Mouse (Mus musculus): ENCODE data around the gene Rnf167. TPM values are rescaled to one million over a fixed set of nuclear protein-coding genes. Genes with fewer than 3 reads are reported as not detected.

Gene Rnf167
- polyA plus RNA-seq, 1 experiment from 2014 or later, result 135 TPM

DNA sequence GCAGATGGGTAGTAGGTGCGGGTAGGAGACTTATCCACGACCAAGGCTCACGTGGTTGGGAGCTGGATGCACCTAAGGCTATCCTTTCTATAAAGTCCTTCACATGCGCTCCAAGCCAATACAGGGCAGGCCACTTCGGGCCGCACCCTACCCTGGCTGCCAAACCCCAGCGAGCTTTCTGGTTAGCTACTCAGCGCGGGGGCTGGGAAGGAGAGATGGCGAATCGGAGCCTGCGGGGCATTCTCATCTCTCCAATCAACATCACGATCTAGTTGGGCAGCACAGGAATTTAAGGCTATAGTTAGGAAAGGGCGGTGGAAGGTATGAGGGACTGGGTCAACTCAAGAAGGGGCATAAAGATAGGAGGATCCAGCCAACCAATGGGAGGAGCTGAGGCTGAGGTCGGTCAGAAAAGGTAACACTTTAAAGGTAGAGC is 21.3 kb downstream of the Rnf167 start:
- Histone ChIP-seq H3K27ac (ENCODE audit: low read length) (peak overlapping the region; percentile 97), H3K27me3 (replicated peaks; ENCODE audit: control insufficient read depth, insufficient read depth, low read length) (no peaks in the 10 kb centered on the region), H3K4me3 (replicated peaks; ENCODE audit: low read length) (peak overlapping the region; percentile 66), H3K9ac (replicated peaks; ENCODE audit: low read depth, low read length) (peak overlapping the region; percentile 56), H3K4me1 (replicated peaks; ENCODE audit: control insufficient read depth, insufficient read depth, low read length) (peaks cover 24% of the 10 kb centered on the region), H3K36me3 (ENCODE audit: control insufficient read depth, insufficient read depth) (peaks cover 15% of the 10 kb centered on the region), H3K4me2 (ENCODE audit: low read length) (peak overlapping the region; percentile 83), H3K9me3 (ENCODE audit: control insufficient read depth, low read length) (no peaks in the 10 kb centered on the region)
- ATAC-seq, result peak; percentile 34
- WGBS, result 1% methylated on average over 15 of the region's 15 CpGs

DNA sequence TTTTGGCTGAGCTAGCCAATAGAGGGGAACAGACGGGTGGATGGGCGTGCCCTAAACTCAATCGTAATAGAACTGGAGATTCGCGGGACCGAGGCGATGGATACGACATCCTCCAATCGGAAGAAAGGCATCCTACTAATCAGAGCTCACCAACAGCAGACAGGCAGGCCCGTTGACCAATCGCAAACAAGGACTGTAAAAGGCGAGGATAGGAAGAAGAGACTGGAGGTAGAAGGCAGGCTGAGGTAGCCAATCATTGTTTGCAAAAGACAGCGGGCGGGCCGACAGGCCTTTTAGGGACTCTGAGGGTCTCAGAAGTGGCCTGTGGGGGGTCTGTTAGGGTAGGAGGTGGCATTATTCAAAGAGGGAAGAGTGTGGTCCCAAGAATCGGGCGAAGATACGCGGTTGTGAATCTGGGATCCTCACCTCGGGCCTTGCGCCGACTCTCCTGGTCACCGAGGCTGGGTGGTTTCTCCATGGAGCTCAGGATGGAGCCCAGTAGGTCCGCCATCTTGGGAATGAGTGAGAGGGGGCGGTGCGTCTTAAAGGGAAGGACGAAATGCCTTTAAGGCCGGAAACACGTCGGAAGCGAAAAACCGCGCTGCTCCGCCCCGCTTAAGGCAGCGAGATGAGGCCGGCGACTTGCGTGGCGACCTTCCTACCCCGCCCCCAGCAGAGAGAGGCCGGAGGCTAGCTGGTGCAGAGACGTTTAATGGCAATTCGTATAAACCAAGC is 21.9 kb downstream of the Rnf167 start, which contains the start of gene Spag7:
TSS of gene Spag7 (minus strand) at position 646 of the 735 bp plus-strand sequence.
- Histone ChIP-seq H3K27me3 (replicated peaks; ENCODE audit: control insufficient read depth, insufficient read depth, low read length) (no peaks in the 10 kb centered on the region), H3K36me3 (ENCODE audit: control insufficient read depth, insufficient read depth) (peaks cover 12% of the 10 kb centered on the region), H3K4me2 (ENCODE audit: low read length) (peak within 1 kb of the TSS; percentile 85), H3K27ac (ENCODE audit: low read length) (peak within 1 kb of the TSS; percentile 97), H3K4me3 (replicated peaks; ENCODE audit: low read length) (peak within 1 kb of the TSS; percentile 66), H3K4me1 (replicated peaks; ENCODE audit: control insufficient read depth, insufficient read depth, low read length) (peaks cover 24% of the 10 kb centered on the region), H3K9ac (replicated peaks; ENCODE audit: low read depth, low read length) (peak within 1 kb of the TSS; percentile 63), H3K9me3 (ENCODE audit: control insufficient read depth, low read length) (no peaks in the 10 kb centered on the region)
- WGBS, result under 1% methylated on average over 44 of the region's 44 CpGs
- peak; percentile 97 for ATAC-seq

DNA sequence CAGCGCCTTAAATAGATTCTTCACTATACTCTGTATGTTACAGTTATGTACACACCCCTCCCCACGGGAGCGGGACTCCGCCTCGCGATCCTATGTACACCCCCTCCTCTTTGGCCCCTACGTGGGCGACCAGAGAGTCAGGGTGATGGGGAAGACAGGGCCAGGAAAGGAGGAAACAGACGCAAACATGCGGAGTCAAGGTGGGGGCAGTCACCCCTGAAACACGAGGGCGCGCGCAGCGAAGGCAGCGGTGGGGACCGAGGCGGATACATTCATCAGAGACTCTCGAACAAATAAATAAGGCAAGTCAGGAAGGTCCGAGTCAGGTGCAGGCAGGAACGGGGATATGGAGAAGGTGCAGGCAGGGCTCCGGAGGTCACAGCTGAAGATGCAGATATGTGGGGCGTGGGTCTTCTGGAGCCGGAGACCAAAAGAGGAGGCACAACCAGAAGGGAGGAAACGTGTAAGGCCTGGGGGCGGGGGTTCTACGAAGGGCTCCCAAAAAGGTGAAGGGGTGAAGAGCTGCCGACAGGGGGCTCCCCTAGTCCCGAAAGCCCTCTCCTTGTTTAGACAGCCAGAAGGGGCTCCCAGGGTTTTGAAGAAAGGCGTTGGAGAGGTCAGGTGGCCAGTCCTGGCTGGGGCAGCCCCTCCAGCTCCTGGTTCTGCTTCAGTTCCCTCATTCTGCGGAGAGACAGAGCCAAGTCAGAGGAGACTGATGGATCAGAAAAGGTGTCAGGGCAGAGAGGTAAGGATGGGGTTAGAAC is 22.7 kb downstream of the Rnf167 start:
- H3K27ac ChIP-seq (ENCODE audit: low read length), result peak overlapping the region; percentile 97
- H3K4me1 ChIP-seq (replicated peaks; ENCODE audit: control insufficient read depth, insufficient read depth, low read length), result peaks cover 24% of the 10 kb centered on the region
- no peaks in the 10 kb centered on the region for H3K27me3 ChIP-seq (replicated peaks; ENCODE audit: control insufficient read depth, insufficient read depth, low read length)
- H3K4me3 ChIP-seq (replicated peaks; ENCODE audit: low read length), result peak overlapping the region; percentile 66
- ATAC-seq, result peak; percentile 26
- H3K36me3 ChIP-seq (ENCODE audit: control insufficient read depth, insufficient read depth), result peaks cover 5% of the 10 kb centered on the region
- peak overlapping the region; percentile 85 for H3K4me2 ChIP-seq (ENCODE audit: low read length)
- 0% methylated on average over 31 of the region's 31 CpGs for WGBS
- H3K9ac ChIP-seq (replicated peaks; ENCODE audit: low read depth, low read length), result peak overlapping the region; percentile 63
- no peaks in the 10 kb centered on the region for H3K9me3 ChIP-seq (ENCODE audit: control insufficient read depth, low read length)

DNA sequence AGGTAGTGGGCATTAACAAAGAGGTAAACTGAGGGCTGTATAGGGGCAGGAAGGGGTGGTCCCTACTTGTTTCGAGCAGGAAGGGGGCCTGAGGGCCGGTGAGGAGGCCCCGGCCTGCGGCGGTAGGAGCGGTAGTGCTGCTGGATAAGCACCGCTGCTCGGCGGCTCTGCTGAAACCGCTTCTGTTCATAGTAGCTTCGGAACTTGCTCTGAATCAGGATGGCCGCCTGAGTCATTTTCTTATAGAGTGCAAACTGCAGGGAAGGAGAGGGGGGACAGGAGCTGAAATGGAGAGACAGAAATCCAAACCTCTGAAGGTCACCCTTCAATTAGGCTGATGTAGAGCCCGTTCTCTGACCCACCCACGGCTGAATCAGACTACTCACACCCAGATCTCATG is 23.4 kb downstream of the Rnf167 start:
- H3K36me3 ChIP-seq (ENCODE audit: control insufficient read depth, insufficient read depth), result no peaks in the 10 kb centered on the region; the same call in 1 of the 2 replicates
- ATAC-seq, result no peak
- 38% methylated on average over 14 of the region's 14 CpGs for WGBS
- H3K4me3 ChIP-seq (replicated peaks; ENCODE audit: low read length), result peak overlapping the region; percentile 66
- H3K4me1 ChIP-seq (replicated peaks; ENCODE audit: control insufficient read depth, insufficient read depth, low read length), result peaks cover 24% of the 10 kb centered on the region
- peak overlapping the region; percentile 63 for H3K9ac ChIP-seq (replicated peaks; ENCODE audit: low read depth, low read length)
- peak overlapping the region; percentile 97 for H3K27ac ChIP-seq (ENCODE audit: low read length)
- H3K27me3 ChIP-seq (replicated peaks; ENCODE audit: control insufficient read depth, insufficient read depth, low read length), result no peaks in the 10 kb centered on the region
- peak overlapping the region; percentile 85 for H3K4me2 ChIP-seq (ENCODE audit: low read length)
- H3K9me3 ChIP-seq (ENCODE audit: control insufficient read depth, low read length), result no peaks in the 10 kb centered on the region

DNA sequence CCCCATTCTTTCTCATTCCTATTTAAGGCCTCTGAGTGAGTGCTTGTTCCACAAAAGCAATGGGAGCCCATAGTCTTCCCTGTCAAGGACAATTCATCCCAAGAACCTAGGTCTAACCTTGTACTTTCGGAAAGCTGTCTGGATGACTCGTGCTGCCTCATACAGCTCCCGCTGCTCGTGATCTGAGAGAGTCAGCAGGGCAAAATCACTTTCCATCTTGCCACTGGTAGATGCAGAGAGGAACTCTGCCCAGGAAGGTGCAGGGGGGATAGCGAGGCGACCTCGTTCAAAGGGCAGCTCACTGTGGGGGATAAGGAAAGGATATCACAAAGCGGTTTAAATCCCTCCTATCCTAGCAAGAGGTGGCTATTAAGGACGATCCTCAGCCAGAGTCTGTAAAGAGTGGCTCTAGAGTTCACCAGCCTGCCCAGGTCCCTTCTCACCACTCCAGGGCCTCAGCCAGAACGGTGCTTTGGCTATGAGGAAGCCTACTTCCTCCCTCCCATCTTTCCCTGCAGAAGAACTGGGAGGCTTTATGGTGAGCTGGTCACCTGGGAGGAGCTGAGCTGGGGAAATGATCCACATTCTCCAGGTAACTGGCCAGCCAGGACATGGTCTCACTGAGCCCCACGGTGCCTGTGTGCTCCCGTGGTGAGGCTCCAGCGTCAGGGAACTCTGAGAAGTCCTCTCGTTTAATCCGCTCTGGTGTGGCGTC is 24.5 kb downstream of the Rnf167 start:
- H3K27ac ChIP-seq (ENCODE audit: low read length), result no peak overlapping the region
- ATAC-seq, result no peak
- no peaks in the 10 kb centered on the region for H3K27me3 ChIP-seq (replicated peaks; ENCODE audit: control insufficient read depth, insufficient read depth, low read length)
- WGBS, result 81% methylated on average over 16 of the region's 16 CpGs
- H3K36me3 ChIP-seq (ENCODE audit: control insufficient read depth, insufficient read depth), result no peaks in the 10 kb centered on the region; the same call in 1 of the 2 replicates
- no peak overlapping the region for H3K4me3 ChIP-seq (replicated peaks; ENCODE audit: low read length)
- no peaks in the 10 kb centered on the region for H3K9me3 ChIP-seq (ENCODE audit: control insufficient read depth, low read length)
- no peak overlapping the region for H3K4me2 ChIP-seq (ENCODE audit: low read length)
- H3K4me1 ChIP-seq (replicated peaks; ENCODE audit: control insufficient read depth, insufficient read depth, low read length), result peaks cover 24% of the 10 kb centered on the region
- H3K9ac ChIP-seq (replicated peaks; ENCODE audit: low read depth, low read length), result no peak overlapping the region

DNA sequence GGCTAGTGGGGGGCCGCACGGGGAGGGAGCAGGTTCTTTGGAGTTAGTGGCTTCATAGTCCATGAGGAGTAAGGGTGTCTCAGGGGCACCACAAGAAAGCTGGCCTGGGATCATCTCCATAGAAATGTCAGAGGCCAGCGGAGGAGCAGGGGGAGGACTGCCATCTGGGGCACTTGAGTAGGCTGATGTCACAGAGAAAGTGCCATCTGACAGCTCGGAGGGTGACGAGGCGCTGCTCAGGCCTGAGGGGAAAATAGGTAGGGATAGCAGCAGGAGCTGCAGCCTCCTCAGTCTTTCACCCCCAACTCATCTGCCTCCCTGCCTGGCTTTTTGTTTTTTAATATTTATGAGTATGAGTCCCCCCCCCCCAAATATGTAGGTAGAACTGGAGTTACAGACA is 27.0 kb downstream of the Rnf167 start:
- H3K27ac ChIP-seq (ENCODE audit: low read length), result no peak overlapping the region
- no peak for ATAC-seq
- H3K9me3 ChIP-seq (ENCODE audit: control insufficient read depth, low read length), result no peaks in the 10 kb centered on the region
- H3K9ac ChIP-seq (replicated peaks; ENCODE audit: low read depth, low read length), result no peak overlapping the region
- H3K4me1 ChIP-seq (replicated peaks; ENCODE audit: control insufficient read depth, insufficient read depth, low read length), result peaks cover 13% of the 10 kb centered on the region
- 58% methylated on average over 6 of the region's 6 CpGs for WGBS
- H3K4me2 ChIP-seq (ENCODE audit: low read length), result no peak overlapping the region
- no peaks in the 10 kb centered on the region for H3K27me3 ChIP-seq (replicated peaks; ENCODE audit: control insufficient read depth, insufficient read depth, low read length)
- H3K36me3 ChIP-seq (ENCODE audit: control insufficient read depth, insufficient read depth), result no peaks in the 10 kb centered on the region; the same call in 1 of the 2 replicates
- no peak overlapping the region for H3K4me3 ChIP-seq (replicated peaks; ENCODE audit: low read length)

DNA sequence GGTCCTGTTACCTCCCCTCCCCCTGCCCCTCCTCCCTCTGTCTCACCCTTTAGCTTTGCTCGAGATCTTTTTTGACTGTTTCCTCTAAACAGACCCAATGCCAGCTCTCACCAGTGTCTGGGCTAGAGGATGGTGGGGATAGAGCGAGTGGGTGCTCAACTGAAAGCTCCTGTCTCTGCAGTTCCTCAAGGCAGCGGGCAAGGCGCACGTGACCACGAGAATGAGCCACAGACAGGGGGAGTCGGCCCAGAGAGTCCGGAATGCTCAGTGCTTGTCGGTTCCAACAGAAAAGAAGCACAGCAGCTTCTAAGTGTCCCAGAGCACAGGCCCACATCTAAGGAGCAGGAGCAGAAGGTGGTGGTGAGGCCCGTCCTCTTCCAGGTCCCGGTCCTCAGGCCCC is 27.5 kb downstream of the Rnf167 start:
- no peak overlapping the region for H3K4me3 ChIP-seq (replicated peaks; ENCODE audit: low read length)
- H3K4me2 ChIP-seq (ENCODE audit: low read length), result no peak overlapping the region
- no peaks in the 10 kb centered on the region for H3K9me3 ChIP-seq (ENCODE audit: control insufficient read depth, low read length)
- H3K4me1 ChIP-seq (replicated peaks; ENCODE audit: control insufficient read depth, insufficient read depth, low read length), result peaks cover 13% of the 10 kb centered on the region
- H3K27me3 ChIP-seq (replicated peaks; ENCODE audit: control insufficient read depth, insufficient read depth, low read length), result no peaks in the 10 kb centered on the region
- no peak for ATAC-seq
- 70% methylated on average over 11 of the region's 11 CpGs for WGBS
- no peak overlapping the region for H3K9ac ChIP-seq (replicated peaks; ENCODE audit: low read depth, low read length)
- H3K36me3 ChIP-seq (ENCODE audit: control insufficient read depth, insufficient read depth), result peaks cover 3% of the 10 kb centered on the region
- no peak overlapping the region for H3K27ac ChIP-seq (ENCODE audit: low read length)

DNA sequence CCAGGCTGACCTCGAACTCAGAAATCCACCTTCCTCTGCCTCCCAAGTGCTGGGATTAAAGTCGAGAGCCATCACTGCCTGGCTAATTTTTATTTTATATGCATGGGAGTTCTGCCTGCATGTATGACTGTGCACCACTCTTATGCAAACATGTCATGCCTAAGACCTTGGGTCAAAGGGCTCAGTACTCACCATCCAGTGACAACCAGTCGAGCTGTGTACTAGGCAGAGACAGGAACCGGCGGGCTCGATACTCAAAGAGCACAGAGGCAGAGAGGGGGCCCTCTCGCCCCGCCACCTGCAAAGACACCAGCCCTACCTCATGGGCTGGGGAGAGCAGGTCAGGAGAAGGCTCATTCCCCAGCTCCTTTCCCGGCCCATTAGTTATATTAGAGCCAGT is 31.1 kb downstream of the Rnf167 start:
- no peak overlapping the region for H3K9ac ChIP-seq (replicated peaks; ENCODE audit: low read depth, low read length)
- H3K4me2 ChIP-seq (ENCODE audit: low read length), result no peak overlapping the region
- H3K27ac ChIP-seq (ENCODE audit: low read length), result no peak overlapping the region
- no peak for ATAC-seq
- no peaks in the 10 kb centered on the region for H3K9me3 ChIP-seq (ENCODE audit: control insufficient read depth, low read length)
- no peaks in the 10 kb centered on the region for H3K27me3 ChIP-seq (replicated peaks; ENCODE audit: control insufficient read depth, insufficient read depth, low read length)
- WGBS, result 81% methylated on average over 9 of the region's 9 CpGs
- H3K4me1 ChIP-seq (replicated peaks; ENCODE audit: control insufficient read depth, insufficient read depth, low read length), result peaks cover 9% of the 10 kb centered on the region
- H3K4me3 ChIP-seq (replicated peaks; ENCODE audit: low read length), result no peak overlapping the region
- H3K36me3 ChIP-seq (ENCODE audit: control insufficient read depth, insufficient read depth), result peaks cover 6% of the 10 kb centered on the region

DNA sequence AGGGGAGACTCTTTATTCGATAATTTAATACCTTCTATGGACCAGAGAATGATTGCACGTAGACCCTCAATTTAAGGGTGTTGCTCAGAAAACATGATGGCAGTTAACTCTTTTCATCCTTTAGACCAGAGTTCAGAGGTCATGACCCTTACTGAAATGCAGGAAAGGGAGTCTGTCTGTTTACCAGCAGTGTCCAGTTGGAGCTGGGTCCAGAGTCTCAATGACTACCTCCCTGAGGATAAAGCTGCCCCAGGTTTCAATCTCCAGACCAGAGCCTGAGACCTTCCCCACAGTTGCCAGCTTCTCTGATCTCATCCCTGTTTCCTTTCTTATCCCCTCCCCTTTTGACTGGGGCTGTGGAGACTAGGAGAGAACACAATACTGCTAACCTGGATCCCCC is 31.5 kb downstream of the Rnf167 start:
- Histone ChIP-seq H3K4me1 (replicated peaks; ENCODE audit: control insufficient read depth, insufficient read depth, low read length) (peaks cover 9% of the 10 kb centered on the region), H3K9ac (replicated peaks; ENCODE audit: low read depth, low read length) (no peak overlapping the region), H3K4me2 (ENCODE audit: low read length) (no peak overlapping the region), H3K36me3 (ENCODE audit: control insufficient read depth, insufficient read depth) (peaks cover 8% of the 10 kb centered on the region), H3K27me3 (replicated peaks; ENCODE audit: control insufficient read depth, insufficient read depth, low read length) (no peaks in the 10 kb centered on the region), H3K4me3 (replicated peaks; ENCODE audit: low read length) (no peak overlapping the region), H3K9me3 (ENCODE audit: control insufficient read depth, low read length) (no peaks in the 10 kb centered on the region), H3K27ac (ENCODE audit: low read length) (no peak overlapping the region)
- WGBS, result 76% methylated on average over 2 of the region's 2 CpGs
- ATAC-seq, result no peak
